Mouse (Mus musculus): ENCODE data around the gene Pitpnm2. TPM values are rescaled to one million over a fixed set of nuclear protein-coding genes. Genes with fewer than 3 reads are reported as not detected.
A peak's percentile ranks its signal among the peaks of the same experiment; 100 is the strongest.

Pitpnm2 gene
- polyA plus RNA-seq, 1 experiment from 2014 or later: 7.7 TPM

- Histone ChIP-seq H3K27me3 (no peaks in the 10 kb centered on the region), H3K9ac (replicated peaks) (no peak overlapping the region), H3K4me1 (replicated peaks) (no peaks in the 10 kb centered on the region), H3K27ac (no peak overlapping the region), H3K4me2 (replicated peaks) (no peak overlapping the region), H3K36me3 (peaks cover 82% of the 10 kb centered on the region), H3K4me3 (replicated peaks) (no peak overlapping the region), H3K9me3 (no peaks in the 10 kb centered on the region)
- 80% methylated on average over 4 of the region's 4 CpGs for WGBS
- ATAC-seq: no peak
These were observed 13.7 kb upstream of the Pitpnm2 start for GRCm38 (mm10) chr5:124263246-124263645.

GRCm38 (mm10) chr5:124262090-124262489 lies 12.5 kb upstream of the Pitpnm2 start:
- H3K9ac ChIP-seq (replicated peaks): no peak overlapping the region
- H3K27ac ChIP-seq: no peak overlapping the region
- WGBS: 93% methylated on average over 4 of the region's 4 CpGs
- ATAC-seq: no peak
- H3K4me3 ChIP-seq (replicated peaks): no peak overlapping the region
- no peaks in the 10 kb centered on the region for H3K4me1 ChIP-seq (replicated peaks)
- H3K36me3 ChIP-seq: peaks cover 94% of the 10 kb centered on the region
- no peak overlapping the region for H3K4me2 ChIP-seq (replicated peaks)
- H3K27me3 ChIP-seq: no peaks in the 10 kb centered on the region
- H3K9me3 ChIP-seq: no peaks in the 10 kb centered on the region

- H3K27me3 ChIP-seq: no peaks in the 10 kb centered on the region
- H3K4me3 ChIP-seq (replicated peaks): no peak overlapping the region
- no peak overlapping the region for H3K4me2 ChIP-seq (replicated peaks)
- H3K9ac ChIP-seq (replicated peaks): no peak overlapping the region
- H3K9me3 ChIP-seq: no peaks in the 10 kb centered on the region
- no peak for ATAC-seq
- H3K36me3 ChIP-seq: peaks cover 91% of the 10 kb centered on the region
- no peak overlapping the region for H3K27ac ChIP-seq
- no peaks in the 10 kb centered on the region for H3K4me1 ChIP-seq (replicated peaks)
- 78% methylated on average over 2 of the region's 2 CpGs for whole genome bisulfite sequencing
These were observed 9.6 kb upstream of the Pitpnm2 start for GRCm38 (mm10) chr5:124259133-124259532.

GRCm38 (mm10) chr5:124258026-124258425 lies 8.5 kb upstream of the Pitpnm2 start:
- ATAC-seq: no peak
- H3K27me3 ChIP-seq: no peaks in the 10 kb centered on the region
- no peak overlapping the region for H3K4me2 ChIP-seq (replicated peaks)
- peaks cover 89% of the 10 kb centered on the region for H3K36me3 ChIP-seq
- no peak overlapping the region for H3K9ac ChIP-seq (replicated peaks)
- WGBS: 100% methylated on average over 1 of the region's 1 CpGs
- no peaks in the 10 kb centered on the region for H3K4me1 ChIP-seq (replicated peaks)
- no peak overlapping the region for H3K4me3 ChIP-seq (replicated peaks)
- H3K9me3 ChIP-seq: no peaks in the 10 kb centered on the region
- no peak overlapping the region for H3K27ac ChIP-seq

GRCm38 (mm10) chr5:124255141-124255540 lies 5.6 kb upstream of the Pitpnm2 start:
- Histone ChIP-seq H3K9ac (replicated peaks) (no peak overlapping the region), H3K9me3 (no peaks in the 10 kb centered on the region), H3K27ac (no peak overlapping the region), H3K4me3 (replicated peaks) (no peak overlapping the region), H3K36me3 (peaks cover 62% of the 10 kb centered on the region), H3K4me2 (replicated peaks) (no peak overlapping the region), H3K27me3 (no peaks in the 10 kb centered on the region), H3K4me1 (replicated peaks) (peaks cover 7% of the 10 kb centered on the region)
- ATAC-seq: no peak
- WGBS: 93% methylated on average over 7 of the region's 7 CpGs

GRCm38 (mm10) chr5:124253555-124253954 lies 4.0 kb upstream of the Pitpnm2 start:
- Histone ChIP-seq H3K36me3 (peaks cover 47% of the 10 kb centered on the region), H3K4me2 (replicated peaks) (no peak overlapping the region), H3K4me3 (replicated peaks) (no peak overlapping the region), H3K9me3 (no peaks in the 10 kb centered on the region), H3K4me1 (replicated peaks) (peaks cover 15% of the 10 kb centered on the region), H3K27me3 (no peaks in the 10 kb centered on the region), H3K27ac (no peak overlapping the region), H3K9ac (replicated peaks) (no peak overlapping the region)
- ATAC-seq: no peak
- WGBS: 84% methylated on average over 8 of the region's 8 CpGs

GRCm38 (mm10) chr5:124252580-124253320 lies 3.2 kb upstream of the Pitpnm2 start:
- ATAC-seq: no peak
- peaks cover 23% of the 10 kb centered on the region for H3K4me1 ChIP-seq (replicated peaks)
- H3K36me3 ChIP-seq: peaks cover 39% of the 10 kb centered on the region
- no peak overlapping the region for H3K4me2 ChIP-seq (replicated peaks)
- no peaks in the 10 kb centered on the region for H3K9me3 ChIP-seq
- no peak overlapping the region for H3K27ac ChIP-seq
- H3K4me3 ChIP-seq (replicated peaks): no peak overlapping the region
- 91% methylated on average over 13 of the region's 13 CpGs for WGBS
- H3K9ac ChIP-seq (replicated peaks): no peak overlapping the region
- no peaks in the 10 kb centered on the region for H3K27me3 ChIP-seq

- H3K4me3 ChIP-seq (replicated peaks): no peak overlapping the region
- ATAC-seq: no peak
These were observed 1.5 kb upstream of the Pitpnm2 start for GRCm38 (mm10) chr5:124251070-124251469.

GRCm38 (mm10) chr5:124248845-124249613 lies 531 bp downstream of the Pitpnm2 start:
- Histone ChIP-seq H3K27ac (peak overlapping the region; percentile 75), H3K36me3 (peaks cover 8% of the 10 kb centered on the region), H3K27me3 (no peaks in the 10 kb centered on the region), H3K9ac (replicated peaks) (peak overlapping the region; percentile 83), H3K4me1 (replicated peaks) (peaks cover 32% of the 10 kb centered on the region), H3K9me3 (no peaks in the 10 kb centered on the region), H3K4me2 (replicated peaks) (peak overlapping the region; percentile 88), H3K4me3 (replicated peaks) (peak overlapping the region; percentile 68)
- peak; percentile 80 for ATAC-seq
- WGBS: under 1% methylated on average over 69 of the region's 77 CpGs

More at GRCm38 (mm10) chr5:124251070-124251469, 1.5 kb upstream of the Pitpnm2 start:
- H3K27ac ChIP-seq: no peak overlapping the region
- no peak overlapping the region for H3K9ac ChIP-seq (replicated peaks)
- WGBS: 85% methylated on average over 5 of the region's 5 CpGs
- no peak overlapping the region for H3K4me2 ChIP-seq (replicated peaks)
- no peaks in the 10 kb centered on the region for H3K9me3 ChIP-seq
- H3K4me1 ChIP-seq (replicated peaks): peaks cover 32% of the 10 kb centered on the region
- no peaks in the 10 kb centered on the region for H3K27me3 ChIP-seq
- H3K36me3 ChIP-seq: peaks cover 22% of the 10 kb centered on the region

- Histone ChIP-seq H3K36me3 (no peaks in the 10 kb centered on the region; the same call in 1 of the 2 replicates), H3K4me2 (replicated peaks) (peak overlapping the region; percentile 88), H3K9me3 (no peaks in the 10 kb centered on the region), H3K27ac (0 out of 2 replicates have a peak overlapping the region, but pooled peaks have one; percentile 25), H3K4me1 (replicated peaks) (peaks cover 32% of the 10 kb centered on the region), H3K9ac (replicated peaks) (peak overlapping the region; percentile 83; the same call in 1 of the 2 replicates), H3K27me3 (no peaks in the 10 kb centered on the region), H3K4me3 (replicated peaks) (peak overlapping the region; percentile 68)
- WGBS: 18% methylated on average over 9 of the region's 9 CpGs
- no peak for ATAC-seq
These were observed 1.5 kb downstream of the Pitpnm2 start for GRCm38 (mm10) chr5:124247986-124248626.

GRCm38 (mm10) chr5:124247296-124247695 lies 2.3 kb downstream of the Pitpnm2 start:
- 17% methylated on average over 7 of the region's 7 CpGs for WGBS
- Histone ChIP-seq H3K9me3 (no peaks in the 10 kb centered on the region), H3K4me2 (replicated peaks) (peak overlapping the region; percentile 88; the same call in 1 of the 2 replicates), H3K36me3 (no peaks in the 10 kb centered on the region; the same call in 1 of the 2 replicates), H3K4me3 (replicated peaks) (no peak overlapping the region), H3K27ac (no peak overlapping the region), H3K9ac (replicated peaks) (no peak overlapping the region), H3K27me3 (no peaks in the 10 kb centered on the region), H3K4me1 (replicated peaks) (peaks cover 35% of the 10 kb centered on the region)
- no peak for ATAC-seq

- Histone ChIP-seq H3K9ac (replicated peaks) (no peak overlapping the region), H3K36me3 (no peaks in the 10 kb centered on the region; the same call in 1 of the 2 replicates)
These were observed 4.7 kb downstream of the Pitpnm2 start for GRCm38 (mm10) chr5:124244885-124245284.

More at GRCm38 (mm10) chr5:124244885-124245284, 4.7 kb downstream of the Pitpnm2 start:
- Histone ChIP-seq H3K4me2 (replicated peaks) (no peak overlapping the region), H3K27ac (no peak overlapping the region), H3K4me1 (replicated peaks) (peaks cover 45% of the 10 kb centered on the region), H3K4me3 (replicated peaks) (no peak overlapping the region), H3K9me3 (no peaks in the 10 kb centered on the region), H3K27me3 (no peaks in the 10 kb centered on the region)
- no peak for ATAC-seq
- WGBS: 96% methylated on average over 7 of the region's 7 CpGs
